Mouse (Mus musculus): ENCODE results near the gene Fbxw8. TPM values are rescaled to one million over a fixed set of nuclear protein-coding genes. Genes with fewer than 3 reads are reported as not detected.
A peak's percentile ranks its signal among the peaks of the same experiment; 100 is the strongest.

Fbxw8 gene
- polyA plus RNA-seq, 1 experiment from 2014 or later = 45.0 TPM

GRCm38 (mm10) chr5:118123096-118123495 lies 32.2 kb downstream of the Fbxw8 start:
- no peak overlapping the region for H3K9ac ChIP-seq
- no peaks in the 10 kb centered on the region for H3K27me3 ChIP-seq
- peaks cover 24% of the 10 kb centered on the region for H3K36me3 ChIP-seq
- no peak for ATAC-seq (ENCODE audit: low FRiP score)
- WGBS = 53% methylated on average over 10 of the region's 10 CpGs
- peaks cover 23% of the 10 kb centered on the region for H3K4me1 ChIP-seq
- H3K4me3 ChIP-seq = no peak overlapping the region
- H3K9me3 ChIP-seq (replicated peaks) = no peaks in the 10 kb centered on the region
- H3K4me2 ChIP-seq (replicated peaks) = no peak overlapping the region
- H3K27ac ChIP-seq = peak overlapping the region; percentile 41; the same call in 1 of the 2 replicates

- Histone ChIP-seq H3K36me3 (peaks cover 16% of the 10 kb centered on the region), H3K9me3 (replicated peaks) (no peaks in the 10 kb centered on the region), H3K4me2 (replicated peaks) (no peak overlapping the region), H3K4me3 (no peak overlapping the region), H3K9ac (no peak overlapping the region), H3K27ac (no peak overlapping the region), H3K4me1 (peaks cover 28% of the 10 kb centered on the region), H3K27me3 (no peaks in the 10 kb centered on the region)
- WGBS = 96% methylated on average over 4 of the region's 4 CpGs
- no peak for ATAC-seq (ENCODE audit: low FRiP score)
Observed at GRCm38 (mm10) chr5:118121928-118122327, 33.3 kb downstream of the Fbxw8 start.

GRCm38 (mm10) chr5:118120670-118121069 lies 34.6 kb downstream of the Fbxw8 start:
- peak overlapping the region; percentile 32; the same call in 1 of the 2 replicates for H3K27ac ChIP-seq
- no peaks in the 10 kb centered on the region for H3K9me3 ChIP-seq (replicated peaks)
- no peak overlapping the region for H3K9ac ChIP-seq
- H3K4me1 ChIP-seq = peaks cover 29% of the 10 kb centered on the region
- H3K4me2 ChIP-seq (replicated peaks) = no peak overlapping the region
- no peak for ATAC-seq (ENCODE audit: low FRiP score)
- no peaks in the 10 kb centered on the region for H3K27me3 ChIP-seq
- no peak overlapping the region for H3K4me3 ChIP-seq
- peaks cover 14% of the 10 kb centered on the region for H3K36me3 ChIP-seq
- 42% methylated on average over 2 of the region's 2 CpGs for WGBS

- ATAC-seq (ENCODE audit: low FRiP score) = 0 out of 2 replicates have a peak, but pooled peaks have one; percentile 48
- Histone ChIP-seq H3K9me3 (replicated peaks) (no peaks in the 10 kb centered on the region), H3K9ac (no peak overlapping the region), H3K4me2 (replicated peaks) (no peak overlapping the region), H3K4me1 (peaks cover 29% of the 10 kb centered on the region), H3K36me3 (peaks cover 9% of the 10 kb centered on the region), H3K27me3 (no peaks in the 10 kb centered on the region), H3K27ac (peak overlapping the region; percentile 75), H3K4me3 (no peak overlapping the region)
- 81% methylated on average over 5 of the region's 5 CpGs for WGBS
Observed at GRCm38 (mm10) chr5:118118922-118119321, 36.3 kb downstream of the Fbxw8 start.

- Histone ChIP-seq H3K27me3 (no peaks in the 10 kb centered on the region), H3K4me2 (replicated peaks) (no peak overlapping the region), H3K27ac (peak overlapping the region; percentile 75), H3K36me3 (peaks cover 9% of the 10 kb centered on the region; the same call in 1 of the 2 replicates), H3K4me3 (no peak overlapping the region), H3K4me1 (peaks cover 25% of the 10 kb centered on the region), H3K9ac (no peak overlapping the region), H3K9me3 (replicated peaks) (no peaks in the 10 kb centered on the region)
- WGBS = 87% methylated on average over 3 of the region's 3 CpGs
- no peak for ATAC-seq (ENCODE audit: low FRiP score)
Observed at GRCm38 (mm10) chr5:118118351-118118750, 36.9 kb downstream of the Fbxw8 start.

GRCm38 (mm10) chr5:118113617-118114016 lies 41.6 kb downstream of the Fbxw8 start:
- no peak overlapping the region for H3K4me3 ChIP-seq
- no peak overlapping the region for H3K4me2 ChIP-seq (replicated peaks)
- ATAC-seq (ENCODE audit: low FRiP score) = no peak
- H3K27me3 ChIP-seq = no peaks in the 10 kb centered on the region
- H3K9ac ChIP-seq = no peak overlapping the region
- no peak overlapping the region for H3K27ac ChIP-seq
- 78% methylated on average over 12 of the region's 13 CpGs for WGBS
- no peaks in the 10 kb centered on the region for H3K9me3 ChIP-seq (replicated peaks)
- peaks cover 34% of the 10 kb centered on the region for H3K36me3 ChIP-seq
- peaks cover 11% of the 10 kb centered on the region for H3K4me1 ChIP-seq

- no peak overlapping the region for H3K27ac ChIP-seq
- WGBS = 93% methylated on average over 7 of the region's 7 CpGs
Observed at GRCm38 (mm10) chr5:118113043-118113442, 42.2 kb downstream of the Fbxw8 start.

GRCm38 (mm10) chr5:118108794-118109440 lies 46.3 kb downstream of the Fbxw8 start:
- no peak overlapping the region for H3K4me2 ChIP-seq (replicated peaks)
- 85% methylated on average over 7 of the region's 7 CpGs for WGBS
- no peak overlapping the region for H3K4me3 ChIP-seq
- ATAC-seq (ENCODE audit: low FRiP score) = no peak
- no peaks in the 10 kb centered on the region for H3K9me3 ChIP-seq (replicated peaks)
- peaks cover 16% of the 10 kb centered on the region for H3K4me1 ChIP-seq
- no peak overlapping the region for H3K9ac ChIP-seq
- H3K36me3 ChIP-seq = peaks cover 38% of the 10 kb centered on the region
- H3K27me3 ChIP-seq = no peaks in the 10 kb centered on the region
- peak overlapping the region; percentile 66; the same call in 1 of the 2 replicates for H3K27ac ChIP-seq

More at GRCm38 (mm10) chr5:118113043-118113442, 42.2 kb downstream of the Fbxw8 start:
- H3K4me3 ChIP-seq = no peak overlapping the region
- H3K4me2 ChIP-seq (replicated peaks) = no peak overlapping the region
- H3K9ac ChIP-seq = no peak overlapping the region
- H3K36me3 ChIP-seq = peaks cover 34% of the 10 kb centered on the region
- H3K27me3 ChIP-seq = no peaks in the 10 kb centered on the region
- H3K9me3 ChIP-seq (replicated peaks) = no peaks in the 10 kb centered on the region
- no peak for ATAC-seq (ENCODE audit: low FRiP score)
- peaks cover 17% of the 10 kb centered on the region for H3K4me1 ChIP-seq

- Histone ChIP-seq H3K4me3 (no peak overlapping the region), H3K9me3 (replicated peaks) (no peaks in the 10 kb centered on the region), H3K4me1 (peaks cover 16% of the 10 kb centered on the region), H3K9ac (no peak overlapping the region), H3K4me2 (replicated peaks) (no peak overlapping the region), H3K27ac (peak overlapping the region; percentile 66), H3K27me3 (no peaks in the 10 kb centered on the region), H3K36me3 (peaks cover 38% of the 10 kb centered on the region)
- ATAC-seq (ENCODE audit: low FRiP score) = peak; percentile 52; the same call in 1 of the 2 replicates
- WGBS = 80% methylated on average over 17 of the region's 17 CpGs
Observed at GRCm38 (mm10) chr5:118108124-118108793, 47.0 kb downstream of the Fbxw8 start.

- Histone ChIP-seq H3K27me3 (no peaks in the 10 kb centered on the region), H3K27ac (no peak overlapping the region), H3K9me3 (replicated peaks) (no peaks in the 10 kb centered on the region), H3K9ac (no peak overlapping the region), H3K36me3 (peaks cover 29% of the 10 kb centered on the region), H3K4me3 (no peak overlapping the region), H3K4me2 (replicated peaks) (no peak overlapping the region), H3K4me1 (peaks cover 16% of the 10 kb centered on the region)
- ATAC-seq (ENCODE audit: low FRiP score) = no peak
- WGBS = 92% methylated on average over 10 of the region's 10 CpGs
Observed at GRCm38 (mm10) chr5:118106667-118107066, 48.6 kb downstream of the Fbxw8 start.

GRCm38 (mm10) chr5:118105536-118105935 lies 49.7 kb downstream of the Fbxw8 start:
- 90% methylated on average over 8 of the region's 8 CpGs for WGBS
- peaks cover 17% of the 10 kb centered on the region; the same call in 1 of the 2 replicates for H3K36me3 ChIP-seq
- H3K27ac ChIP-seq = no peak overlapping the region
- no peak overlapping the region for H3K9ac ChIP-seq
- H3K4me3 ChIP-seq = no peak overlapping the region
- no peak for ATAC-seq (ENCODE audit: low FRiP score)
- H3K27me3 ChIP-seq = no peaks in the 10 kb centered on the region
- peaks cover 18% of the 10 kb centered on the region for H3K4me1 ChIP-seq
- H3K4me2 ChIP-seq (replicated peaks) = no peak overlapping the region
- H3K9me3 ChIP-seq (replicated peaks) = no peaks in the 10 kb centered on the region

GRCm38 (mm10) chr5:118099870-118100478 lies 55.3 kb downstream of the Fbxw8 start:
- peak overlapping the region; percentile 32 for H3K27ac ChIP-seq

More at GRCm38 (mm10) chr5:118099870-118100478, 55.3 kb downstream of the Fbxw8 start:
- peaks cover 15% of the 10 kb centered on the region for H3K36me3 ChIP-seq
- peaks cover 19% of the 10 kb centered on the region for H3K4me1 ChIP-seq
- no peaks in the 10 kb centered on the region for H3K9me3 ChIP-seq (replicated peaks)
- WGBS = 74% methylated on average over 8 of the region's 8 CpGs
- 0 out of 2 replicates have a peak, but pooled peaks have one; percentile 35 for ATAC-seq (ENCODE audit: low FRiP score)
- no peak overlapping the region for H3K4me3 ChIP-seq
- H3K4me2 ChIP-seq (replicated peaks) = no peak overlapping the region
- 0 out of 2 replicates have a peak overlapping the region, but pooled peaks have one; percentile 0 for H3K9ac ChIP-seq
- no peaks in the 10 kb centered on the region for H3K27me3 ChIP-seq
